Mouse (Mus musculus) liver, embryonic 14.5 days (tissue): ENCODE results near the gene Gm42957.

Source experiments
- CTCF ChIP-seq: IDR thresholded peaks from 2 replicates; pipeline ENCODE4 v1.5.1; 2016; ENCODE audit warnings: antibody characterized with exemption, low read depth, control low read depth
- EP300 ChIP-seq: IDR thresholded peaks from 2 replicates; pipeline ENCODE4 v1.6.1; 2016; ENCODE audit warnings: antibody characterized with exemption, low read depth

GRCm38 (mm10) chr3:96683496-96683895, 48.2 kb downstream of the Gm42957 start:
- no peak for TF ChIP-seq CTCF
- TF ChIP-seq EP300 = no peak
